Mouse (Mus musculus) kidney, embryonic 15.5 days (tissue): ENCODE results near the gene Gid8. TPM values are rescaled to one million over a fixed set of nuclear protein-coding genes. Genes with fewer than 3 reads are reported as not detected.
"Not testable (repeated sequence)": the region's sequence is repeated elsewhere in the genome, so short reads cannot be mapped to it uniquely, and the experiment has no call there.

Experiments used
- ATAC-seq: fragments of 200-750 bp; cut with Nextera tagmentation; replicated peaks from 2 replicates; pipeline ENCODE4 v1.8.0; 2017; ENCODE audit warnings: moderate TSS enrichment; ENCODE audit not compliant: low FRiP score
- H3K27ac ChIP-seq: fragments of 300-500 bp; sonication (generic); 2 replicates; pipeline ENCODE4 v1.5.1; 2015; ENCODE audit warnings: mild to moderate bottlenecking, inconsistent platforms
- H3K27me3 ChIP-seq: fragments of 300-500 bp; sonication (generic); 2 replicates; pipeline ENCODE4 v1.6.1; 2015; ENCODE audit warnings: inconsistent platforms
- H3K36me3 ChIP-seq: fragments of 300-500 bp; sonication (generic); 2 replicates; pipeline ENCODE4 v1.6.1; 2015; ENCODE audit warnings: inconsistent platforms
- H3K4me1 ChIP-seq: fragments of 300-500 bp; sonication (generic); 2 replicates; pipeline ENCODE4 v1.6.1; 2015; ENCODE audit warnings: inconsistent platforms
- H3K4me2 ChIP-seq: fragments of 300-500 bp; sonication (generic); 2 replicates; pipeline ENCODE4 v1.6.1; 2015; ENCODE audit warnings: moderate library complexity, mild to moderate bottlenecking, inconsistent platforms
- H3K4me3 ChIP-seq: fragments of 300-500 bp; sonication (generic); replicated peaks from 2 replicates; pipeline ENCODE4 v1.5.1; 2015; ENCODE audit warnings: mild to moderate bottlenecking, inconsistent platforms
- H3K9ac ChIP-seq: fragments of 300-500 bp; sonication (generic); 2 replicates; pipeline ENCODE4 v1.6.1; 2015; ENCODE audit warnings: mild to moderate bottlenecking, inconsistent platforms
- H3K9me3 ChIP-seq: fragments of 300-500 bp; sonication (generic); replicated peaks from 2 replicates; pipeline ENCODE4 v1.6.1; 2016; ENCODE audit warnings: inconsistent platforms
- WGBS: fragments of 180-500 bp; shearing (Covaris S2); methylation state at CpG from one replicate; pipeline ENCODE4 v1.1.7; 2015; ENCODE audit warnings: mixed read lengths; 5-methylcytosine and 5-hydroxymethylcytosine counted together
- polyA plus RNA-seq: library from polyadenylated mRNA; unstranded; fragments of >200 nt; fragmentation: Nextera tagmentation; extraction: Ambion mirVana; gene quantifications from 2 replicates; pipeline ENCODE4 v1.2.1, GENCODE M21; 2015

The Gid8 gene
- polyA plus RNA-seq, 1 experiment from 2014 or later: 55.8 TPM

GRCm38 (mm10) chr2:180711527-180711926 is 1.6 kb downstream of the Gid8 start:
- H3K4me2 ChIP-seq: peak overlapping the region; percentile 75
- no peak for ATAC-seq
- H3K4me3 ChIP-seq: peak overlapping the region; percentile 100
- no peaks in the 10 kb centered on the region for H3K9me3 ChIP-seq
- no peaks in the 10 kb centered on the region for H3K27me3 ChIP-seq
- H3K36me3 ChIP-seq: peaks cover 34% of the 10 kb centered on the region
- 49% methylated on average over 4 of the region's 4 CpGs for WGBS
- H3K4me1 ChIP-seq: peaks cover 23% of the 10 kb centered on the region
- no peak overlapping the region for H3K27ac ChIP-seq
- peak overlapping the region; percentile 100 for H3K9ac ChIP-seq

DNA sequence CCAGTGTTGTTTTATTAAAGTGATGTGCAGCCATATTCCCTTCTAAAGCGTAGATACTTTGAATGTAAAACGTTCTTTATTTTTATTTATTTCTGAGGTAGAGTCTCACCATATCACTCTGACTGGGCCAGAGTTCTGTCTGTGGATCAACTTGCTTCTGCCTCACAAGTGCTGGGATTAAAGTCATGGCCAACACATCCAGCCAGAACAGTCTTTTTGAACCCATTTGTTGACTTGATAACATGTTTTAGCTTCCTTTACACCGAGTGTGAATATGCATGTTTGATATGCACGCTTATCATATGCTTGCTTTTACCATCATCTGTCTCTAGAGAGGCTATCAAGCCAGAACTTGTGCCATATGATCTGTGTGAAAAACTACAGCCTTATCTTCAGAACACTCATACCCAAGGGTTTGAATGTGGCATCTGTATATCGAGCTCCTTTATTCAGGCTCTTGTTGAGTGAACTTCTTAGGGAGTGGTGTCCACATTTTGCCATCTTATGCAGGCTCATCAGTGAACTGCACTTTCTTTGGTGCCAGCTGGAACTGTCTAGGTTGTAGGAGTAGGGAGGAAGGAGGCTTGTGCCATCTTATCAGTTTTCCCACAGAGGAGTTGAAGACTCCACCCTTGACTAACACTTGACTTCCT is 2.2 kb downstream of the Gid8 start:
- Histone ChIP-seq H3K36me3 (peaks cover 41% of the 10 kb centered on the region), H3K9me3 (no peaks in the 10 kb centered on the region), H3K27ac (no peak overlapping the region), H3K9ac (no peak overlapping the region), H3K4me3 (no peak overlapping the region), H3K4me2 (no peak overlapping the region), H3K4me1 (peaks cover 23% of the 10 kb centered on the region), H3K27me3 (no peaks in the 10 kb centered on the region)
- 88% methylated on average over 5 of the region's 5 CpGs for WGBS
- no peak for ATAC-seq

GRCm38 (mm10) chr2:180722748-180723147 is 12.8 kb downstream of the Gid8 start:
- not testable (repeated sequence) for H3K27me3 ChIP-seq, H3K4me3 ChIP-seq, ATAC-seq, H3K9ac ChIP-seq, H3K27ac ChIP-seq, H3K4me2 ChIP-seq, H3K9me3 ChIP-seq
- 84% methylated on average over 5 of the region's 5 CpGs for WGBS
- H3K4me1 ChIP-seq: peaks cover 24% of the 10 kb centered on the region
- peaks cover 64% of the 10 kb centered on the region for H3K36me3 ChIP-seq

DNA sequence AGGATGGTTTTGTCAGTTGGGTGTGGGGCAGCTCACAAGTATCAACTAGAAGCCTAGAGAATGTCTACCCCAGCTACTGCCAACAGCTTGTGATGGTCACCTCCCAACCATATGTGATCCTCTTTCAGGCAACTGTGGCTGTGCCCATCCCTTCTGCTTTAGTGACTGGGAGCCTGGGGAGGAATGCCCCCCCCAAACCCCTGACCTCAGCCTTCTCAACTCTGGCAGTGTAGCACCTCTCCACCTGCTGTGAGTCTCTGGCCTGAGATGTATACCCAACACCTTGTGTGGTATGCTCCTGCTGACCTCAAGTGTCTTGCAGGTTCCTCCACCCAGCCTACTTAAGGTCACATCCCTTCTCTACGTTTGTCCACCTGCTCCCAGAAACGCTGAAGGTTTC is 13.9 kb downstream of the Gid8 start:
- peaks cover 53% of the 10 kb centered on the region for H3K36me3 ChIP-seq
- no peaks in the 10 kb centered on the region for H3K9me3 ChIP-seq
- no peak overlapping the region for H3K9ac ChIP-seq
- H3K4me1 ChIP-seq: peaks cover 24% of the 10 kb centered on the region
- no peaks in the 10 kb centered on the region for H3K27me3 ChIP-seq
- H3K27ac ChIP-seq: no peak overlapping the region
- no peak overlapping the region for H3K4me3 ChIP-seq
- H3K4me2 ChIP-seq: no peak overlapping the region
- WGBS: 59% methylated on average over 2 of the region's 2 CpGs
- ATAC-seq: no peak

GRCm38 (mm10) chr2:180724585-180725413 is 14.9 kb downstream of the Gid8 start, which contains the start of gene Slc17a9:
Gene Slc17a9, plus strand, starts transcription at chr2:180725263.
- Histone ChIP-seq H3K9ac (peak within 1 kb of the TSS; percentile 41), H3K36me3 (peaks cover 43% of the 10 kb centered on the region), H3K9me3 (no peaks in the 10 kb centered on the region), H3K27me3 (no peaks in the 10 kb centered on the region), H3K27ac (no peak within 1 kb of the TSS), H3K4me3 (peak within 1 kb of the TSS; percentile 22), H3K4me2 (peak within 1 kb of the TSS; percentile 58), H3K4me1 (peaks cover 24% of the 10 kb centered on the region)
- ATAC-seq: peak; percentile 82
- whole genome bisulfite sequencing: 3% methylated on average over 18 of the region's 18 CpGs

DNA sequence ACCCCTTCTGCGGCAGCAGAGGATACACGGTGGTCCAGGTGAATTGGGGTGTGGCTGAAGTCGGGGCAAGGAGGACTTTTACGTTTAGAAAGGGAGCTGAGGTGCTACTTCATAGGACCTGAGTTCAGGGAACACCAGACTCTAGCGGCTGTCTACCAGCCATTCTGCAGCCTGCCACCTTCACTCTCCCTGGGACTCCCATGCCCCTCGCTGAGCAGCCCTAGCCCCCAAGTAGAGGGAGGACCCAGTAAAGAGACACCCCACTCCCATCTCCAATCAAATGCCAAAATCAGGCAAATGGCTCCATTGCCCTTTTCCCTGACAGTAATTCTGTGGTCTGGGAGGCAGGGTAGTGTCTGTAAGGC is 15.5 kb downstream of the Gid8 start:
- peaks cover 24% of the 10 kb centered on the region for H3K4me1 ChIP-seq
- 4% methylated on average over 6 of the region's 6 CpGs for WGBS
- peak overlapping the region; percentile 41; the same call in 1 of the 2 replicates for H3K9ac ChIP-seq
- H3K27me3 ChIP-seq: no peaks in the 10 kb centered on the region
- peaks cover 37% of the 10 kb centered on the region for H3K36me3 ChIP-seq
- H3K4me2 ChIP-seq: peak overlapping the region; percentile 58
- H3K4me3 ChIP-seq: peak overlapping the region; percentile 22
- no peak overlapping the region for H3K27ac ChIP-seq
- no peaks in the 10 kb centered on the region for H3K9me3 ChIP-seq
- no peak; the same call in 1 of the 2 replicates for ATAC-seq

- no peaks in the 10 kb centered on the region for H3K9me3 ChIP-seq
- 25% methylated on average over 8 of the region's 8 CpGs for WGBS
- H3K27me3 ChIP-seq: no peaks in the 10 kb centered on the region
- peak overlapping the region; percentile 58 for H3K4me2 ChIP-seq
- no peak overlapping the region for H3K9ac ChIP-seq
- no peak overlapping the region for H3K27ac ChIP-seq
- ATAC-seq: no peak
- peaks cover 24% of the 10 kb centered on the region for H3K4me1 ChIP-seq
- H3K36me3 ChIP-seq: peaks cover 31% of the 10 kb centered on the region
- no peak overlapping the region for H3K4me3 ChIP-seq
Measured at GRCm38 (mm10) chr2:180725856-180726629, 16.1 kb downstream of the Gid8 start.

GRCm38 (mm10) chr2:180726658-180727442 is 16.9 kb downstream of the Gid8 start:
- Histone ChIP-seq H3K27ac (no peak overlapping the region), H3K36me3 (peaks cover 23% of the 10 kb centered on the region), H3K27me3 (no peaks in the 10 kb centered on the region), H3K4me1 (peaks cover 24% of the 10 kb centered on the region), H3K9me3 (no peaks in the 10 kb centered on the region), H3K4me3 (no peak overlapping the region), H3K4me2 (no peak overlapping the region), H3K9ac (no peak overlapping the region)
- WGBS: 72% methylated on average over 6 of the region's 6 CpGs
- ATAC-seq: no peak

GRCm38 (mm10) chr2:180727613-180728021 is 17.7 kb downstream of the Gid8 start:
- Histone ChIP-seq H3K36me3 (peaks cover 15% of the 10 kb centered on the region), H3K9ac (no peak overlapping the region), H3K4me1 (peaks cover 24% of the 10 kb centered on the region), H3K9me3 (no peaks in the 10 kb centered on the region), H3K4me3 (no peak overlapping the region), H3K27ac (no peak overlapping the region), H3K27me3 (no peaks in the 10 kb centered on the region), H3K4me2 (no peak overlapping the region)
- 56% methylated on average over 4 of the region's 4 CpGs for WGBS
- ATAC-seq: no peak

DNA sequence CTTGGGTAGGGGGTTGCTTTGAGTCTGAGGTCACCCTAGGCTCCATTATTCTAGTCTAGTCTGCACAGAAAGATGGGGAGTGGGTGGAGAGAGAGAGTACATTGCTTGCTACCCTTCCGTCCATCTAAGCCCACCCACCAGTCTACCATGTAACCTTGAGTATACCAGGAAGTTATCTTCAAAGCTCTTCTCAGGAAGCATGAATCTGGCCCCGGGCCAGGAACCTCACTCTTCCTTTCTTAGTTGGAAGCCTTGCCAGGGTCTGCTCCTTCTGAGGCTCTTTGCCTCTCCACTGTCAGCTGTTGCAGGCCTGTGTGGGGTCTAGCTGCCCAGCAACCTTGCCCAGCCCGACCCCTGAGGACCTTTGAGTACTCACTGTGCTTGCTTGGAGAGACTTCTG is 21.1 kb downstream of the Gid8 start:
- Histone ChIP-seq H3K9ac (no peak overlapping the region), H3K9me3 (no peaks in the 10 kb centered on the region), H3K4me3 (no peak overlapping the region), H3K27me3 (no peaks in the 10 kb centered on the region), H3K36me3 (no peaks in the 10 kb centered on the region), H3K4me2 (no peak overlapping the region), H3K4me1 (peaks cover under 1% of the 10 kb centered on the region; the same call in 1 of the 2 replicates), H3K27ac (no peak overlapping the region)
- no peak for ATAC-seq
- 56% methylated on average over 3 of the region's 3 CpGs for WGBS

DNA sequence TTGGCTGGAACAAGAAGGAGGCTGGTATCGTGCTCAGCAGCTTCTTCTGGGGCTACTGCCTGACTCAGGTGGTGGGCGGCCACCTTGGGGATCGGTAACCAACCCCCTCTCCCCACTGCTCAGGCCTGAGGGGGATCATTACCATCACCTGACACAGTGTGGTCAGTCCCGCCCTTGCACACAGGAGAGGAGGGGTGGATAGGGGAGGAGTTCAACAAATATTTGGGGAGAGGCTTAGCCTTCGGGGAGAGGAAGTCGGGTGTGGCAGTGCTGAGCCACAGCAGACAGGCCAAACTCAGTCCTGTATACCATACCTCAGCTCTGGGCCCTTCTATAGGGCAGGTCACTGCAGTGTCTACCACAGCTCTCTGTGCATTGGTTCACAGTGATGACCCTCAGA is 22.1 kb downstream of the Gid8 start:
- H3K27me3 ChIP-seq: no peaks in the 10 kb centered on the region
- H3K36me3 ChIP-seq: no peaks in the 10 kb centered on the region
- H3K4me3 ChIP-seq: no peak overlapping the region
- no peaks in the 10 kb centered on the region for H3K9me3 ChIP-seq
- H3K4me1 ChIP-seq: no peaks in the 10 kb centered on the region
- H3K9ac ChIP-seq: no peak overlapping the region
- no peak for ATAC-seq
- 71% methylated on average over 6 of the region's 6 CpGs for WGBS
- H3K4me2 ChIP-seq: no peak overlapping the region
- no peak overlapping the region for H3K27ac ChIP-seq
